Mouse (Mus musculus) layer of hippocampus, postnatal 10 days (tissue): Measurements from ENCODE around the gene Ppp1r11. TPM values are rescaled to one million over a fixed set of nuclear protein-coding genes. Genes with fewer than 3 reads are reported as not detected.
"Not testable (repeated sequence)": the region's sequence is repeated elsewhere in the genome, so short reads cannot be mapped to it uniquely, and the experiment has no call there.

Experiments used
- DNase-seq, 2 experiments: peaks; one replicate each; pipeline ENCODE4 v3.0.0; 2021; ENCODE audit warnings: low spot score in 2 of 2
- long read RNA-seq: library from polyadenylated mRNA; stranded (forward); transcript quantifications from one replicate; pipeline ENCODE4 v2.0.0, GENCODE M21; 2023
- total RNA-seq, 2 experiments: library from RNA; stranded (reverse); gene quantifications; 2 replicates each; pipeline ENCODE4 v1.2.3; 2021

Ppp1r11 gene
- total RNA-seq: 100 to 1,000 TPM in 1 of 2 experiments, 10 to 100 TPM in 1; 88.2 to 100 TPM
- long read RNA-seq, transcript Ppp1r11-201 (3 exons, 1,599 nt): major isoform, 128 of 137 reads
- long read RNA-seq, partial matches to known transcripts: 4 of 137 reads
- long read RNA-seq, other reads (novel, unspliced or antisense): 5 of 137 reads

- DNase-seq: peak; percentile 93 to 94
Measured at GRCm38 (mm10) chr17:36950981-36951947, at the start of gene Ppp1r11. Gene Ppp1r11 (minus strand): TSS chr17:36951741.

DNA sequence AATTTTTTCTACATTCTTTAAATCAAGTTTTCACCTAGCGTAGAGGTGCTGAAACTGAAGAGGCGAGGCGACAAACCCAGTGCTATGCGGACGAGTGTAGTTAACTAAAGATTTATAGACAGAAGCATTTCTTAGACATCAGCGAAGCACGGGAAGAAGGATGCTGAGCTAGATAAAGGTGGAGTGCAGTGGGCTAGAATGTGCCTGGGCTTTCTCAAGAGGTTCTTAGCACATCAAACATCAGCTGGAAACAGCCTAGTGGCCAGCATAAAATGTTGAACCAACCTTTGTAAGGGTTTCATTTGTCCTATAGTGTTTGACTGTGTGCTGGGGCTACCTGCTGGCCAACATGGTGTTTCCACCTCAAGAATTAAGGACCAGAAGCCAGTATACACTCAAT is 49.3 kb upstream of the Ppp1r11 start, which contains the start of gene Zfp57:
TSS of gene Zfp57 (plus strand) at position 301 of the 400 bp plus-strand sequence.
- DNase-seq: no peak

DNA sequence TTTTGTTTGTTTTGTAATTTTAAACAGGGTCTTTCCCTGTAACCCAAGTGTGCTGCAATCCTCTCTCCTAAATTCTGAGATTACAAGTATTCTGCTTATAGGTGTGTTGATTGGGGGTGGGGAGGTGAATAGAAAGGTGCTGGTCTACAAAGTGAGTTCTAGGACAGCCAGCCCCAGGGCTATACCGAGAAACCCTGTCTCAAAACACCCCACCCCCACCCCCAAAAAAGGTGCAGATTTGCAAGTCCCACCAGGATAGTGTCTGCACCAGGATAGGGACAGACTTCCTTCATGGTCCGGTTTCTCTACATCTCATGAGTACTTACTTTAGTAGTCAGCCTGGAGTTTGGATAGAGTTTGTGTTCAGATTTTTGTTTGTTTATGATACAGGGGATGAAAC is 46.9 kb upstream of the Ppp1r11 start:
- DNase-seq: no peak

DNA sequence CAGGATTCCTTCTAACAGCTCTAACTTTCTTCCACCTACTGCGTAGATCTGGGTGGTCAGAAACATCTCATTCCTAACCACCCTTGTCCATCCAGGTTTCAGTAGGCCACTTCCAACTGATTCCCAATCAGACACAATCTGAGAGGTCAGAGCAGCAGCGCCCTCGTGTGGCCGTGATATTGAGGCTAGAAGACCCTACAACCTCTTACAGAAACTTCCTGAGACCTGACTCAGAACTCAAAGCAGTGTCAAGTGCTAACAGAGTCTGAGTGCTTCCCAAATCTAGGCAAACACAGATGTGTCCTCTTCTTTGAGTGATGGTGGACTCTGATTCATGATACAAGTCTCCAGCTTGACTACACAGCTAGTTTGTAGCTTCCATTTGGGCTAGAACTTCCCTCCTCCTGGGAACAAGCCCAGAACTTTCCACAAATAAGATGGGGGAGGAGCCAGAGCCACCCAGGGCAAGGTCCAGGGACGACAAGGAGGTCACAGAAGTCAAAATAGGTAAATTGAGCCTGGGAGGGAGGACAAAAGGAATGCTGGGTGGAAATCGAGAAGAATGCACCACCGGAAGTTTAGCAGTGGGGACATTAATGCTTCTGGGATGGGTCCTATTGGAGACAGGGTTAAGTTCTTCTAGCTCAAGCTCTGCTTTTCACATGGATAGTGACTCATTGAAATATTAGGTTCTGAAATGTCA is 45.6 kb upstream of the Ppp1r11 start:
- peak; percentile 81 to 85 for DNase-seq

GRCm38 (mm10) chr17:36995448-36995847 is 43.9 kb upstream of the Ppp1r11 start:
- no peak for DNase-seq

DNA sequence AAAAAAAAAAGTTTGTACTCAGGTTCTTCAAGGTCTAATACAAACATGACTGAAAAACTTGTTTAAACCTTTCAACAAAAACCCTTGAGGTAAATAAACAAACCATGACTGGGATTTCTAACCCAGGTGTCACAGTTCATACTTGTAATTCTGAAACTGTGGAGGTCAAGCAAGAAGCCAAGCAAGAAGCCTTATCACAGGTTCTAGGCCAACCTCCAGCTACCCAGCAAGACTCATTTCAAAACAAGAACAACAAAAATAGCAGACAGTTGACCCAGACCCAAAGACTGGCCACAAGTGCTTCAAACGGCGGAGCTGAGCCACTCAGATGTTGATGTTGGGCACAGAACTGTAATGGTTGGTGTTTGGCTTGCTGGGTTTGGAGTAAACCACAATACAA is 43.0 kb upstream of the Ppp1r11 start:
- DNase-seq: no peak

- no peak for DNase-seq
Measured at GRCm38 (mm10) chr17:36993770-36994325, 42.3 kb upstream of the Ppp1r11 start.

DNA sequence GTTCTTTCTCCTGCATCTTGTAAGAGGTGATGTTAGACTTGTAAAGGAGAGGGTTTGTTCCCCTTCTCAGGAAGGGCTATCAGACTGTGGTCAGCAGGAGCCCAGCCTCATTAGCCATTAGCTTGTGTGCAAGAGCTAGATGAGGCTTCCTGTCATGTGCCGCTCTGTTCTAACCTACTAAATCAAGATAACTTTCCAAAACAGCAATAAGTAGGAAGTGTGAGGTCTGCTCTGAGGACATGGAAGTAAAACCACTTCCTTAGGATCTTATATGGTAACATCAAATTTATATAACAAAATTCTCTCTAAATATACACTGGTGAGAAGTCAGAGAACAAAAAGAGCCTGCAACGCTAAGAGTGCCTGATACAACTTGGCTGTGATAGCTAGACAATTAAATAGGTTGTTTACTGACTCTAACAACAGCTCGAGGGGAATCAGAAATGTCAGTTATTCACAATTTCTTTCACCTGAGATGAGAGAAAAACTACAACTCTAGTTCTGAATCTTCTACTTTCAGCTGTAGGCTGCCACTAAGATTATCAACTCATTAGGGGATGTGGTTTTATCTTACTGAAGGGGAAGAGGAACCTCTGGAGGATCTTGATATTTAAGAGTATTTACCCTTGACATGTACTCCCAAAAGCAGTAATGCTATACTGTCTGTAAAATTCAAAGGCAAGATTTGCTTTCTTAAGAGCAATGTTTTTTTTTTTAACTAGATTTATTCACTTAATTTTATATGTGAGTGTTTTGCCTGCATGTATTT is 41.0 kb upstream of the Ppp1r11 start:
- no peak for DNase-seq

GRCm38 (mm10) chr17:36990630-36991029 is 39.1 kb upstream of the Ppp1r11 start:
- DNase-seq: not testable (repeated sequence)

DNA sequence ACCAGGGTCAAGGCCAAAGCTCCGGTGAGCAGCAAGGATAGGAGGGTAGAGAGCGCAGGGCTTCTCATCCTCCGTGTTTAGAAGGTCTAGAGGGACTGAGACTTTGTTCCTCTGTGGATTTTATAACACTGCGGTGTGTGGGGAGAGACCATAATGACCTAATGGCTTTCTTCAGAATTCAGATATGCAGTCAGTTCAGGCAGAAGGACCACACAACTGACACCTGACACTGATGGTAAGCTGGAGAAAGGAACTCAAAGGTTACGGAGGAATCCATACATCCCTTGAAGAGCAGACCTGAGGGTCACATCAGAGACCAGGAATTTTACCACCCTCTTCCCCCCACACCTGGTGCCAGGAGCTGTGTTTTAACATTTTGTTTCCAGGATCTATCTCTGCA is 37.9 kb upstream of the Ppp1r11 start, which contains the start of gene H2-M5:
TSS of gene H2-M5 (minus strand) at position 101 of the 400 bp plus-strand sequence.
- no peak for DNase-seq

DNA sequence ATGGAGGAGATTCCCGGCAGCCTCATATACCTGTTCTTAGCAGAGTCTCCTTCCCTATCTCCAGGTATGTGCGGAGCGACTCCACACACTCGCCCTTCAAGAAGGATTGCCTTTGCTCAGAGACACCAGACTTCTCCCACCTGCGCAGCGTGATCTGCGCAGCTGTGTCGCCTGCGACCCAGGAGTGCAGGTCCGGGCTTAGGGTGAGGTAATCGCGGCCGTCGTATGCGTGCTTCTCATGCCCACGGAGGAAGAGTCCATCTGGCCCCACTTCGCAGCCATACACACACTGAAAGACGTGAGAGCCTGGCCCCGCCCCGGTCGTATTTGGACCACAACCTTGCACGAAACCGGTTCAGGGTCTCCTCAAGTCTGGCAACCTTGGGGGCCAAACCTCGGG is 36.9 kb upstream of the Ppp1r11 start:
- DNase-seq: no peak

DNA sequence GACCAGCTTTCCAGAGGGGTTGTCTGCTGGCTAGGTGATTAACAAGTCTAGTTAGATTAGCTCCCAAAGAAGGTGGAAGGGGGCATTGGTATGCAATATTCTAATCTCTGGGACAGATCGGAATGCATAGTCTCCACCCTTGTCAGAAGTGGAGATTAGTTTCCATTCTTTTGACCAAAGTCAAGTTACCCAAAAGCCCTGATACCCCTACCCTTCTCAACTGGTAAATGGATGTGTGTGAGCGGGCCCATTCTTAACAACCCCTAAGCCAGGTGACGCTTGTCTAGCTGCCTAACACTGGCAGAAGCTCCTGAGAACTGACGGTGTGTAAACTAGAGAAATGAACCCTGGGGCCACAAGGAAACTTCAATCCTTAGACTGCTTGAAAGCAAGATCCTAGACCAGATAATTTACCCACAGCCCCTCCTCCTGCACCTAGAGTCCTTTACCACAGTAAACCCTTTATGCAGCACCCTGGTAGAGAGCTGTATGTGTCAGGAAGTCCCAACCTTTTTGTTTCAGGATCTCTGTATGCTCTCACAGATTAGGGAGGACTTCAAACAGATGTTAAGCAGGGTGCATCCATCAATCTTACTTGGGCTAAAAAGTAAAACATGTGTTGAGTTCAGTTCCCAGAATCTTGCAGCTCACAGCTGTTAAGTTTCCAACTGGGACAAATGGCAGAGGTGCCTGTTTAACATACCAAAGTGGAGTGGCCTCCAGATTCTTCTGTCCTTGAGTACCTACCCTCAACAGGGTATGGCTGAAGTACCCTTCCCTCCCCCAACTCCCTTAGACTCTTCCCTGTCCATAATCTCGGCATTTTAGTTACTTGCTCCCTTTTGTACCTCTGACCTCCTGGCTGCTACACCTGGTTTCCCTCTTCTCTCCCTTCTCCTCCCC is 31.0 kb upstream of the Ppp1r11 start:
- DNase-seq: no peak

DNA sequence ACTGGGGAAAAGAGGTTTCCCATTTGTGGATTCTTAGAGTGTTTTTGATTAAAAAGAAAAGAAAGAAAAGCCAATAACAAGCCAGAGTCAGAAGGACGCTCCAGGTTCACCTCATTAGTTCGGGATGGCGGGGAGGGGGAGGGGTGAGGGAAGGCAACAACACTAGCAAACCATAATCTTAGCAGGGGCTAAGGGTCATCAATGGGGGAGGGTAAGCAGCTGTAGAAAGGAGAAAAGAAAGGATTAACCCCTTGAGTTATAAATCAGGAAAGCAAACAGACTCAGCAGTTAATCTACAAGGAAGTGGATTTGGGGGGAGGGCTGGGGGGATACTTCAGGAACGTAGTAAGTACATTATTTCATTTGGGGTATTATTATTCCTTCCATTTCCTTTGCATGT is 30.3 kb upstream of the Ppp1r11 start:
- no peak for DNase-seq

DNA sequence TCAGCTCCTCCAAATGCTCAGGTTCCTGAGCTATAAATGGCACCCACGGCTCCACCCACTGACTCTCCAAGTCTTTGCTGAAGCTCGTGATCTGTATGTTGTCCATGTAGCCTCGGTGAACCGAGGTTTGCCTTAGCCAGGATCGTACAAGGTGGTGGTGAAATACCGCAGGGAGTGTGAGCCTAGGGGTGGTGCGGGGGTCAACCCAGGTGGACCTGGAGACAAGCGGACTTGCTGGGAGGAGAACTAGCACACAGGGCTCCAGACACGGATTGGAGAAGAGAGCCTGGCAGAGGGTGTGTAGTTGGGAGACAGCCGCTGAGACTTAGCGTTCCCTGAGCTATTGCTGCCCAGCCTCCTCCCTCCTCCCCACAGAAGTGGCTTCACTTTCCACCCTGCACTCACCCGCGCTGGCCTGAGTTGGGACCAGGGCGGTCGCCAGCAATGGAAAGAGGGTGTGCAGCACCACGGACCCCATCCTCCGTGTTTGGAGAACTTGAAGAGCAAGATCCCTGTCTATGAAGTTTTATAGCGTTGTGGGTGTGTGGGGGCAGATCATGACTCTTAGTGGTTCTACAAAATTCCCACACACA is 29.8 kb upstream of the Ppp1r11 start, which contains the start of gene 2410137M14Rik:
TSS of gene 2410137M14Rik (minus strand) at position 17 of the 593 bp plus-strand sequence.
- DNase-seq: no peak

DNA sequence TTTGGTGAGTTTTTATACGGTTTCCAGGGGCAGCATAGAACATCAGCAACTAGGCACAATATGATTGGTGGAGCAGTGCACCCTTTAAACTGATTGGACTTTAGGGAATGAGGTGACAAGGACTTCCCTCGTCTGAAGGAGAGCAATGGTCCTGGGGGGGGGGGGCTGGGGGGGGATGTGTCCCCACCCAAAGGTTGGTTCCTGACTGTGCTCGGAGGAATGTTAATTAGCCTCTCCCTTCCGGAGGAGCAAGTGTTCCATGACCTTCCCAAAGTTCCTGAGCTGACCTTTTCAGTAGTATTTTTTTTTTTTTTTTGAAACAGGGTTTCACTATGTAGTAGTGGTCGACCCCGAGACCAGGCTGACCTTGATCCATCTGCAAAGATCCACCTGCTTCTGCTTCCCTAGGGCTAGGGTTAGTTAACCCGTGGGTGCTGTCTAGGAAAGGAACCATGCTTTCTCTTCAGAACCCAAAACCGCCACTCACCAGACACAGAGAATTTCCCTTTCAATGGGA is 21.8 kb upstream of the Ppp1r11 start:
- DNase-seq: no peak

DNA sequence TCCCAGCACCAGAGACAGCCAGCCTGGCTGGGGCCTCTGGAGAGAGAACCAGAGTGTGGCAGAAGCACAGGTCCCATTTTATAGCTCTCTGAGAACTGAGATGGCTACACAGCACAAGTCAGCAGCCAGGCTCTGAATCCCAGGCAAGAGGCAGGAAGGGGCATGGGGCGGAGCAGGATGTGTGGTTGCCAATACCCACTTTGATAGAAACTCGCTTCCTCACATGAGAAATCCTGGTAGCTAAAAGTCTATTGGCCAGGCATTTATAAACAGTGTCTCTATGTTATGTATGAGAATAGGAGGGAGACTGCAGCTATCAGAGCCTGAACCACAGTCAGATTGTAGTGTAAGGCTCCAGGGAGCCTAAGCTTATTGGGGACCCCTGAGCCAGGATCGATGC is 21.2 kb upstream of the Ppp1r11 start:
- no peak for DNase-seq

GRCm38 (mm10) chr17:36971172-36971850 is 19.8 kb upstream of the Ppp1r11 start:
- no peak for DNase-seq

- DNase-seq: no peak
Measured at GRCm38 (mm10) chr17:36970316-36970890, 18.9 kb upstream of the Ppp1r11 start.
